Mouse (Mus musculus) kidney, adult 2 months (tissue): ENCODE results near the gene Fads1. TPM values are rescaled to one million over a fixed set of nuclear protein-coding genes. Genes with fewer than 3 reads are reported as not detected.

ENCODE experiments used
- DNase-seq: peaks from one replicate; pipeline ENCODE4 v3.0.0; 2021
- H3K27ac ChIP-seq: fragments of 200-500 bp; 2 replicates; pipeline ENCODE4 v1.5.1; 2012; ENCODE audit warnings: low read depth, low read length, control low read depth, inconsistent platforms; ENCODE audit not compliant: insufficient read depth
- H3K27me3 ChIP-seq: fragments of 200-500 bp; replicated peaks from 2 replicates; pipeline ENCODE4 v1.6.1; 2012; ENCODE audit warnings: mild to moderate bottlenecking, moderate library complexity, low read length, inconsistent platforms; ENCODE audit not compliant: control insufficient read depth, insufficient read depth
- H3K36me3 ChIP-seq: fragments of 200-500 bp; 2 replicates; pipeline ENCODE4 v1.6.1; 2012; ENCODE audit warnings: mild to moderate bottlenecking, moderate library complexity, low read length, inconsistent platforms; ENCODE audit not compliant: control insufficient read depth, insufficient read depth
- H3K4me1 ChIP-seq: fragments of 200-500 bp; 2 replicates; pipeline ENCODE4 v1.6.1; 2011; ENCODE audit warnings: low read length; ENCODE audit not compliant: control insufficient read depth, insufficient read depth
- H3K4me3 ChIP-seq: fragments of 200-500 bp; 2 replicates; pipeline ENCODE4 v1.5.1; 2011; ENCODE audit warnings: mild to moderate bottlenecking, low read depth, low read length, control low read depth; ENCODE audit not compliant: insufficient read depth
- CTCF ChIP-seq: fragments of 200-500 bp; conservative IDR thresholded peaks from 2 replicates; pipeline ENCODE4 v1.5.1; 2011; ENCODE audit warnings: low read depth, mild to moderate bottlenecking, control low read depth, low read length, moderate library complexity, mixed read lengths; ENCODE audit not compliant: insufficient read depth, insufficient read length
- POLR2A ChIP-seq: fragments of 200-500 bp; IDR thresholded peaks from one replicate; pipeline ENCODE4 v1.6.1; 2011; ENCODE audit warnings: low read depth, low read length, control low read depth
- WGBS: fragments of 180-500 bp; shearing (Covaris S2); methylation state at CpG from one replicate; pipeline ENCODE4 v1.1.7; 2018; 5-methylcytosine and 5-hydroxymethylcytosine counted together
- polyA plus RNA-seq: library from polyadenylated mRNA; depleted of rRNA; stranded (reverse); fragments of >200 nt; gene quantifications from 2 replicates; pipeline ENCODE4 v1.2.3, GENCODE M21; 2012

Gene Fads1
- polyA plus RNA-seq, 1 experiment: 88.4 TPM

- no peaks in the 10 kb centered on the region for H3K27me3 ChIP-seq
- no peaks in the 10 kb centered on the region for H3K36me3 ChIP-seq
- H3K27ac ChIP-seq: no peak overlapping the region
- peak; percentile 36 for DNase-seq
- 19% methylated on average over 1 of the region's 1 CpGs for WGBS
- TF ChIP-seq CTCF (no peak), POLR2A (no peak)
- H3K4me3 ChIP-seq: no peak overlapping the region
- H3K4me1 ChIP-seq: peaks cover 7% of the 10 kb centered on the region; the same call in 1 of the 2 replicates
Observed at GRCm38 (mm10) chr19:10170466-10170865, 12.2 kb upstream of the Fads1 start.

DNA sequence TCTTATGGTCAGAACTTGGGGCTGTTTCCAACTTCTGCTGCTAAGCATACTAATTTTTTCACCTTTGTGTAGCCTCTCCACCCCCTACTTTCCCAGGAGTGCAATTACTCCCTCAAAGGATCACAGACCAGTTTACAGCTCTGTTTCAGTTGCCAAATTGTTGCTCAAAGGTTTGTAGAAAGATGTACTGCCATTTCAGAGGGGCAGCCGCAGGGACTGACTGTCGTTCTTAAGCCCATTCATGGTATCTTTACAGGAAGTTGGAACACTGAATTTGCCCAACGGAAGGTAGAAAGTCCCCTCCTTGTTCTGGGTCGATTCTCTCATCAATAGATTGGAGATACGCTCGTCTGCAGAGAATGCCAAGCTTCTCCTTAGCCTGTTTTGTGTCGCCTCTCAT lies 11.3 kb upstream of the Fads1 start:
- 72% methylated on average over 7 of the region's 7 CpGs for WGBS
- no peak for DNase-seq
- Histone ChIP-seq H3K4me1 (peaks cover 7% of the 10 kb centered on the region; the same call in 1 of the 2 replicates), H3K36me3 (no peaks in the 10 kb centered on the region), H3K4me3 (no peak overlapping the region), H3K27ac (no peak overlapping the region), H3K27me3 (no peaks in the 10 kb centered on the region)
- TF ChIP-seq CTCF (no peak), POLR2A (no peak)

- no peak for DNase-seq
- Histone ChIP-seq H3K27ac (no peak overlapping the region), H3K27me3 (no peaks in the 10 kb centered on the region), H3K4me3 (no peak overlapping the region), H3K4me1 (peaks cover 7% of the 10 kb centered on the region; the same call in 1 of the 2 replicates), H3K36me3 (no peaks in the 10 kb centered on the region)
- TF ChIP-seq POLR2A (no peak), CTCF (no peak)
Observed at GRCm38 (mm10) chr19:10171846-10172245, 10.8 kb upstream of the Fads1 start.

DNA sequence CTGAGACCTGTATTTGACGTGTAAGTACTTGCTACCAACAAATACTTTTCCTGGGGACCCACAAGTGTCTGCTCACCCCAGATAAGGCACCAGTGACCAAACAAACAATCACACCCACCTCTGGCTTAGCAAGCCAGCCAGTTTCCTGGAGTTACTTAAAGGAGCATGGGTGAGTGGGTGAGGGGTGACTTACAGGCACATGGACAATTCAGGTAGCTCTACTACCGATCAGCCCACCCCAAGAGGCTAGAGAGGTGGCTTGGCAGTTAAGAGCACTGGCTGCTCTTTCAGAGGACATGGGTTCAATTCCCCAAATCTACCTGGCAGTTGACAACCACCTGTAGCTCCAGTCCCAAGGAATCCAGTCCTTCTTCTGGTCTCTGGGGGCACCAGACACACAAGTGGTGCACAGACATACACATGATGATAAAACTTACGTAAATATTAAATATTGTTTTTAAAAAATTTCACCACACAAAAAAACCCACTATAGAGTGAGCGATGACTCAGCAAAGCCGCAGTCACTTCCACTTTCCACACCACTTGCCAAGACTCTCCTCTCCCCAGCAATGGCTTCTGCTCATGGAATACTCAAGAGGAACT lies 9.5 kb upstream of the Fads1 start:
- WGBS: 81% methylated on average over 5 of the region's 5 CpGs
- no peak for DNase-seq
- TF ChIP-seq POLR2A (no peak), CTCF (no peak)
- no peak overlapping the region for H3K4me3 ChIP-seq
- no peaks in the 10 kb centered on the region for H3K36me3 ChIP-seq
- no peaks in the 10 kb centered on the region for H3K27me3 ChIP-seq
- H3K4me1 ChIP-seq: 0 out of 2 replicates have a peak, but pooled peaks cover 6% of the 10 kb centered on the region
- H3K27ac ChIP-seq: no peak overlapping the region

DNA sequence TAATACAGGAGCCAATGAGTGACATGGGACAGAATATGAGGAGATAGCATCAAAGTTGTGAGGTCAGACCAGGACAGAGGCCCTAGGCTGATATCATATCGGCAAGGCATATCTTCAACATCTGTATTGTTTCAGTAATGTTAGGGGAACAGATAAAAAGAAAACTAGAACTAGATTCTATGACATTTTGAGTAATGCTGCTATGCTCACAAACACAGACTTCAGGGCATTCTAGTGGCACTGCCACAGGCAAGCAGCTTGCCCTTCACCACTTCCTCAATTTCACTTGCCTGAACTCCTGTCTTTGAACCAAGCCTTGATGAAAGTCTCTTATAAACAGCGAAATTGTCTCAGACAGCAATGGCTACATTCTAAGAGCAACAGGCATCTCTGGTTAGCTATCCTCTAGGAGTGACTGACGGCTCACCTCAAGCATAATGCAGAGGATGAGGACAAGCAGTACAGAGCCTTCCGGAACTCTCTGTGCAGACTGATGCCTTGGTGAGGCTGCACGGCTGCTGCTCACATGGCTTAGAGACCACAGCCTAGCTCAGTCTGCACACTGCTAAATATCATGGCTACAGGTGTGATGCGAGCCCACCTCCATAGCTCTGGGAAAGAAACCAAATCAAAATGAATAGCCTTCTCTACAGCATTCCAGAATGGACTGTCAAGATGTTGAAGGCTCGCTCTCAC lies 8.7 kb upstream of the Fads1 start:
- WGBS: 88% methylated on average over 7 of the region's 7 CpGs
- DNase-seq: no peak
- Histone ChIP-seq H3K27me3 (no peaks in the 10 kb centered on the region), H3K4me1 (0 out of 2 replicates have a peak, but pooled peaks cover 3% of the 10 kb centered on the region), H3K4me3 (no peak overlapping the region), H3K36me3 (no peaks in the 10 kb centered on the region), H3K27ac (no peak overlapping the region)
- TF ChIP-seq CTCF (no peak), POLR2A (no peak)

DNA sequence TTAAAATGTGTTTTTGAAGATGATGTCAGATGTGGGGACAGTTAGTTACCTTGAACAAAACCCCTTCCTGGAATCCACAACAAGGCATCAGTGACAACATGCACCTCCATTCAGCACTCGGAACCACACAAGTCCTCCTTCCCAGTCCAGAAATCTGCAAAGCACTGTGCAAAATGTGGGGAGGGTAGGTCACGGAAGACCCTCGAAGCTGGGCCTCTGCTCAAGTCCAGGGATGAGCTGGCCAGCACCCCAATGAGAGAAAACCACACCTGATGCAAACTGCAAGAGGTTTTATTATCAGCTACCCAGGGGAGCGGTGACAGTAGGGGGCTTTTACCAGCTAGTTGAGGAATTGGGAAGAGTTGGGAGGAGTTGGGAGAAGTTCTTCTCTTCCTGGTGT lies 7.7 kb upstream of the Fads1 start:
- no peaks in the 10 kb centered on the region for H3K27me3 ChIP-seq
- H3K4me1 ChIP-seq: 0 out of 2 replicates have a peak, but pooled peaks cover 3% of the 10 kb centered on the region
- H3K27ac ChIP-seq: no peak overlapping the region
- no peaks in the 10 kb centered on the region for H3K36me3 ChIP-seq
- TF ChIP-seq POLR2A (no peak), CTCF (no peak)
- H3K4me3 ChIP-seq: no peak overlapping the region
- WGBS: 81% methylated on average over 4 of the region's 4 CpGs
- DNase-seq: no peak

DNA sequence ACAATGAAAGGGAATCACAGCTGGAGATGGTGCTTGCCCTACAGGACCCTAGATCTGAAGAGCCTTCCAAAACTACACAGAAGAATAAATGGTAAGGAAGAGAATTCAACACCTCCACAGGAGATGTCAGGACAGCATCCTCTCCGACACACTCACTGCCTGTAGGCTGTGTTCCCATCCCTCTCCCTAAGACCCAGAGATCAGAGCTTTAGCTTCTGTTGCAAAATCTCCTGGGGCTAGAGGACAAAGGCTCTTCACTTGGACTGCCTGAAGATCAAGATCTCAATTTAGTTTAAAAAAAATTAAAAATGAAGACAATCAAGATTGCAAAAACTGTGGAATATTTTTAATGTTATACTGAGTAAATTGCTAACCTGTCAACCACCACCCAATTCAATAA lies 6.2 kb upstream of the Fads1 start:
- no peak for DNase-seq
- 64% methylated on average over 1 of the region's 1 CpGs for WGBS
- Histone ChIP-seq H3K4me3 (no peak overlapping the region), H3K27me3 (no peaks in the 10 kb centered on the region), H3K27ac (no peak overlapping the region), H3K4me1 (no peaks in the 10 kb centered on the region), H3K36me3 (no peaks in the 10 kb centered on the region)
- no peak for TF ChIP-seq CTCF
- no peak for TF ChIP-seq POLR2A
